ENCODE assay signal across 11 mouse cellular contexts in genomic region chr12:32044487-32045134, GRCm38 (mm10). TPM values are rescaled to one million over a fixed set of nuclear protein-coding genes. Genes with fewer than 3 reads are reported as not detected.
A peak's percentile ranks its signal among the peaks of the same experiment; 100 is the strongest.
DNase-seq lines count a peak whose midpoint lies in the region; ATAC-seq lines count a peak whose summit lies in the region.
"Had no signal": no experiment of that assay in that cellular context is flagged by ENCODE, and none has a peak within 500 bp of the region (broad histone marks: within the 10 kb centered on the region; RNA-seq: fewer than 3 reads in every experiment).

No protein-coding gene starts in this region.

- peak overlapping the region; percentile 87 for H3K27ac ChIP-seq in brown adipose tissue, adult 24 weeks (replicated peaks; ENCODE audit: low read depth, low read length)
- 0 out of 2 replicates have a peak overlapping the region, but pooled peaks have one; percentile 38 for H3K27ac ChIP-seq in hindbrain, embryonic 14.5 days
- H3K27ac ChIP-seq: neural tube, embryonic 13.5 days had no signal

- peaks cover 11% of the 10 kb centered on the region for H3K4me1 ChIP-seq in brown adipose tissue, adult 24 weeks (ENCODE audit: control insufficient read depth, insufficient read depth, insufficient read length, low read length)
- H3K4me1 ChIP-seq in hindbrain, embryonic 14.5 days (replicated peaks; ENCODE audit: control insufficient read depth, insufficient read depth, low read length), result 0 out of 2 replicates have a peak, but pooled peaks cover 3% of the 10 kb centered on the region

- H3K27me3 ChIP-seq in hindbrain, embryonic 14.5 days (ENCODE audit: control insufficient read depth, insufficient read depth, low read length), result no peaks in the 10 kb centered on the region
- H3K27me3 ChIP-seq: neural tube, embryonic 13.5 days had no signal

- H3K36me3 ChIP-seq in hindbrain, embryonic 14.5 days (replicated peaks; ENCODE audit: control insufficient read depth, insufficient read depth), result no peaks in the 10 kb centered on the region
- H3K36me3 ChIP-seq: neural tube, embryonic 13.5 days had no signal

- DNase-seq in kidney, postnatal 14 days, result peak; percentile 20
- no peak for DNase-seq in kidney, postnatal 25 days
- DNase-seq in hindbrain, embryonic 14.5 days (ENCODE audit: low spot score), result no peak
- DNase-seq in mesoderm, embryonic 11.5 days (ENCODE audit: low read depth, low spot score), result peak; percentile 67
- DNase-seq in right cerebral cortex, postnatal 14 days, result no peak
- no peak for DNase-seq in ovary, postnatal 36 days (ENCODE audit: low spot score)
- no peak for DNase-seq in left cerebral cortex, postnatal 25 days (ENCODE audit: low spot score in 2 of 2)
- DNase-seq: gastrocnemius, postnatal 14 days; thymus, postnatal 25 days had no signal

- ATAC-seq in hindbrain, embryonic 14.5 days (ENCODE audit: low FRiP score), result no peak

- H3K4me2 ChIP-seq in hindbrain, embryonic 14.5 days (replicated peaks), result no peak overlapping the region
- H3K4me2 ChIP-seq: neural tube, embryonic 13.5 days had no signal

- no peak overlapping the region for H3K4me3 ChIP-seq in brown adipose tissue, adult 24 weeks (ENCODE audit: insufficient read depth, low read depth, low read length)
- H3K4me3 ChIP-seq in hindbrain, embryonic 14.5 days (replicated peaks; ENCODE audit: low read length), result no peak overlapping the region
- H3K4me3 ChIP-seq: neural tube, embryonic 13.5 days had no signal

- 67% methylated on average over 5 of the region's 5 CpGs for WGBS in hindbrain, embryonic 14.5 days

- H3K9me3 ChIP-seq in hindbrain, embryonic 14.5 days (ENCODE audit: control insufficient read depth, low read length), result no peaks in the 10 kb centered on the region
- H3K9me3 ChIP-seq: neural tube, embryonic 13.5 days had no signal

- intact Hi-C loops in left cerebral cortex, postnatal 25 days (cut with DNase I), result no loop called here

- no peak overlapping the region for H3K9ac ChIP-seq in hindbrain, embryonic 14.5 days
- H3K9ac ChIP-seq: neural tube, embryonic 13.5 days had no signal

RNA-seq across cellular contexts. Expression of gene Prkar2b, which starts 16.5 kb away (rescaled TPM):
- 809 and 945 TPM in 2 replicates for polyA plus RNA-seq in brown adipose tissue, adult 24 weeks (2012; ENCODE audit: insufficient read depth, insufficient read length, missing spikeins)
- polyA plus RNA-seq in hindbrain, embryonic 14.5 days (2014; fragmentation: Nextera tagmentation; extraction: Ambion mirVana), result 169 and 207 TPM in 2 replicates
- 10 to 100 TPM; 79.6 to 92.9 TPM for total RNA-seq in left cerebral cortex, postnatal 25 days (2021)

Comparison
In these comparisons a context has a peak if more than half of its experiments do, and no peak if none do; other contexts are left out.
1. DNase-seq: peak in kidney, postnatal 14 days (single experiment) and mesoderm, embryonic 11.5 days (single experiment); none in kidney, postnatal 25 days (0 of 2), hindbrain, embryonic 14.5 days (single experiment), right cerebral cortex, postnatal 14 days (single experiment), ovary, postnatal 36 days (single experiment) and left cerebral cortex, postnatal 25 days (0 of 2).